Mouse (Mus musculus): ENCODE measurements around the gene Rasgrp2. TPM values are rescaled to one million over a fixed set of nuclear protein-coding genes. Genes with fewer than 3 reads are reported as not detected.

Gene Rasgrp2
- total and polyA plus RNA-seq, 3 experiments, result 176 to 233 TPM; not detected in 1

GRCm38 (mm10) chr19:6428501-6429200 is 29.5 kb downstream of the Rasgrp2 start:
- no peak for DNase-seq (ENCODE audit: low read depth, low spot score)
- Histone ChIP-seq H3K79me2 (ENCODE audit: control insufficient read depth, insufficient read depth, low read length, poor library complexity) (no peaks in the 10 kb centered on the region), H3K36me3 (ENCODE audit: control insufficient read depth in 1 of 2, insufficient read depth in 2 of 2, low read length in 2 of 2) (no peaks in the 10 kb centered on the region), H3K4me3 (ENCODE audit: control insufficient read depth in 1 of 2, insufficient read depth in 1 of 2, low read depth in 2 of 2, low read length in 2 of 2) (no peak overlapping the region), H3K27me3 (ENCODE audit: control insufficient read depth in 1 of 2, insufficient read depth in 2 of 2, low read length in 2 of 2) (no peaks in the 10 kb centered on the region; a peak in 1 of 4 replicates), H3K4me1 (ENCODE audit: control insufficient read depth in 1 of 2, insufficient read depth in 2 of 2, low read length in 2 of 2) (no peaks in the 10 kb centered on the region), H3K9ac (ENCODE audit: control insufficient read depth, low read depth, low read length, poor library complexity, severe bottlenecking) (no peak overlapping the region), H3K9me3 (replicated peaks; ENCODE audit: insufficient read depth, low read length) (no peaks in the 10 kb centered on the region), H3K27ac (ENCODE audit: control insufficient read depth, low read depth, low read length) (no peak overlapping the region)
- no peak for TF ChIP-seq UBTF (IDR thresholded peaks at IDR 0.05; ENCODE audit: borderline replicate concordance, insufficient read depth, low read depth, low read length)

DNA sequence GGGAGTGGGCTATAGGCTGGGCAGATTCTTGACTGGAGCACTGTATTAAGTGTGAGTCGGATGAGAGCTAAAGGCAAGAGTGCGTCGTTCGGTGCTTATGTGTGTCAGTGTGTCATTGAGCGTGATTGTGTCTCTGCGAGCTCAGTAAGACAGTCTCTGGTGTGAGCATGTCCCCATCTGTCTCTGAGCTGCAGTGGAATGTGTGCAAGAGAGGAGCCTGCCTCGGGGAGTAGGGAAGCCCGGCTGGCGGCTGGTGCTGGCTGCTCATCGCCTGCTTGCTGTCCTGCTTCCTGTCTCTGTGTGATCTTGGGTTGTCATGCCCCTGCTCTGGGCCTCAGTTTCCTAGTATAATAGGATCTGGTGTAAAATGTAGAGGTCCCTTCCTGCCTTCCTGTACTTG is 43.9 kb downstream of the Rasgrp2 start:
- no peak overlapping the region for H3K4me3 ChIP-seq (ENCODE audit: control insufficient read depth in 1 of 2, insufficient read depth in 1 of 2, low read depth in 2 of 2, low read length in 2 of 2)
- DNase-seq (ENCODE audit: low read depth, low spot score), result no peak
- H3K27me3 ChIP-seq (ENCODE audit: control insufficient read depth in 1 of 2, insufficient read depth in 2 of 2, low read length in 2 of 2), result no peaks in the 10 kb centered on the region; a peak in 1 of 4 replicates

GRCm38 (mm10) chr19:6445761-6446423 is 46.8 kb downstream of the Rasgrp2 start:
- H3K27ac ChIP-seq (ENCODE audit: control insufficient read depth, low read depth, low read length), result no peak overlapping the region
- no peaks in the 10 kb centered on the region; a peak in 1 of 4 replicates for H3K27me3 ChIP-seq (ENCODE audit: control insufficient read depth in 1 of 2, insufficient read depth in 2 of 2, low read length in 2 of 2)
- DNase-seq (ENCODE audit: low read depth, low spot score), result no peak
- H3K36me3 ChIP-seq (ENCODE audit: control insufficient read depth in 1 of 2, insufficient read depth in 2 of 2, low read length in 2 of 2), result peaks cover 0 to 5% of the 10 kb centered on the region in 2 experiments; a peak in 2 of 4 replicates
- H3K9me3 ChIP-seq (replicated peaks; ENCODE audit: insufficient read depth, low read length), result no peaks in the 10 kb centered on the region
- TF ChIP-seq UBTF (IDR thresholded peaks at IDR 0.05; ENCODE audit: borderline replicate concordance, insufficient read depth, low read depth, low read length) (no peak), POLR2A (IDR thresholded peaks at IDR 0.05; ENCODE audit: control insufficient read depth in 1 of 2, insufficient read depth in 1 of 2, low read depth in 1 of 2, low read length in 2 of 2, poor library complexity in 1 of 2) (no peak), SMC3 (IDR thresholded peaks at IDR 0.05; ENCODE audit: low read depth, low read length) (no peak), POLR2AphosphoS5 (IDR thresholded peaks at IDR 0.05; ENCODE audit: borderline replicate concordance, low read depth, low read length) (no peak), MEF2A (IDR thresholded peaks at IDR 0.05; ENCODE audit: extremely low read depth, insufficient replicate concordance, low read depth, low read length, poor library complexity, severe bottlenecking) (no peak), EP300 (IDR thresholded peaks at IDR 0.05; ENCODE audit: low read depth in 1 of 2, low read length in 2 of 2) (no peak), ZC3H11A (IDR thresholded peaks at IDR 0.05; ENCODE audit: low read depth, low read length) (no peak)
- H3K4me3 ChIP-seq (ENCODE audit: control insufficient read depth in 1 of 2, insufficient read depth in 1 of 2, low read depth in 2 of 2, low read length in 2 of 2), result no peak overlapping the region
- H3K79me2 ChIP-seq (ENCODE audit: control insufficient read depth, insufficient read depth, low read length, poor library complexity), result no peaks in the 10 kb centered on the region
- no peak overlapping the region for H3K9ac ChIP-seq (ENCODE audit: control insufficient read depth, low read depth, low read length, poor library complexity, severe bottlenecking)
- H3K4me1 ChIP-seq (ENCODE audit: control insufficient read depth in 1 of 2, insufficient read depth in 2 of 2, low read length in 2 of 2), result peaks cover 3 to 9% of the 10 kb centered on the region in 2 experiments; a peak in 3 of 4 replicates

More for the DNA sequence above, 43.9 kb downstream of the Rasgrp2 start:
- H3K9ac ChIP-seq (ENCODE audit: control insufficient read depth, low read depth, low read length, poor library complexity, severe bottlenecking), result no peak overlapping the region
- no peaks in the 10 kb centered on the region for H3K9me3 ChIP-seq (replicated peaks; ENCODE audit: insufficient read depth, low read length)
- H3K79me2 ChIP-seq (ENCODE audit: control insufficient read depth, insufficient read depth, low read length, poor library complexity), result no peaks in the 10 kb centered on the region
- no peak for TF ChIP-seq UBTF (IDR thresholded peaks at IDR 0.05; ENCODE audit: borderline replicate concordance, insufficient read depth, low read depth, low read length)
- TF ChIP-seq ETS1 (IDR thresholded peaks at IDR 0.05; ENCODE audit: low read depth, low read length), result no peak
- no peak for TF ChIP-seq ZMIZ1 (IDR thresholded peaks at IDR 0.05; ENCODE audit: low read depth, low read length)
- no peak for TF ChIP-seq USF2 (IDR thresholded peaks at IDR 0.05; ENCODE audit: borderline replicate concordance in 1 of 2, insufficient read depth in 1 of 2, low read depth in 1 of 2, low read length in 2 of 2)
- no peak for TF ChIP-seq RCOR1 (IDR thresholded peaks at IDR 0.05; ENCODE audit: low read depth, low read length)
- TF ChIP-seq CTCF (IDR thresholded peaks at IDR 0.05 in 2 of 3, conservative IDR thresholded peaks at IDR 0.05 in 1 of 3; ENCODE audit: control insufficient read depth in 1 of 3, insufficient read depth in 1 of 3, low read depth in 2 of 3, low read length in 3 of 3, poor library complexity in 1 of 3, severe bottlenecking in 1 of 3), result no peak
- no peak for TF ChIP-seq TBP (IDR thresholded peaks at IDR 0.05; ENCODE audit: low read depth, low read length)
- no peak for TF ChIP-seq CHD2 (IDR thresholded peaks at IDR 0.05; ENCODE audit: low read length)
- no peak for TF ChIP-seq MAX (IDR thresholded peaks at IDR 0.05; ENCODE audit: low read length)
- TF ChIP-seq ELF1 (IDR thresholded peaks at IDR 0.05; ENCODE audit: low read depth, low read length), result no peak
- no peak for TF ChIP-seq SIN3A (IDR thresholded peaks at IDR 0.05; ENCODE audit: low read length)
- TF ChIP-seq ZC3H11A (IDR thresholded peaks at IDR 0.05; ENCODE audit: low read depth, low read length), result no peak
- no peak for TF ChIP-seq EP300 (IDR thresholded peaks at IDR 0.05; ENCODE audit: low read depth in 1 of 2, low read length in 2 of 2)
- no peak for TF ChIP-seq MAZ (IDR thresholded peaks at IDR 0.05; ENCODE audit: low read depth, low read length)
- no peak for TF ChIP-seq CHD1 (IDR thresholded peaks at IDR 0.05; ENCODE audit: low read depth, low read length)
- TF ChIP-seq MEF2A (IDR thresholded peaks at IDR 0.05; ENCODE audit: extremely low read depth, insufficient replicate concordance, low read depth, low read length, poor library complexity, severe bottlenecking), result no peak
- TF ChIP-seq JUND (IDR thresholded peaks at IDR 0.05; ENCODE audit: low read depth, low read length), result no peak
- no peaks in the 10 kb centered on the region for H3K36me3 ChIP-seq (ENCODE audit: control insufficient read depth in 1 of 2, insufficient read depth in 2 of 2, low read length in 2 of 2)
- no peak overlapping the region for H3K27ac ChIP-seq (ENCODE audit: control insufficient read depth, low read depth, low read length)
- no peaks in the 10 kb centered on the region for H3K4me1 ChIP-seq (ENCODE audit: control insufficient read depth in 1 of 2, insufficient read depth in 2 of 2, low read length in 2 of 2)
